In genomic region chr15:96098821-96099220, GRCm38 (mm10) we compare ENCODE assay signal across 21 mouse cellular contexts.
DNase-seq lines count a peak whose midpoint lies in the region; TF ChIP-seq lines count a peak whose summit lies in the region.
"Had no signal": no experiment of that assay in that cellular context is flagged by ENCODE, and none has a peak within 500 bp of the region (broad histone marks: within the 10 kb centered on the region; RNA-seq: fewer than 3 reads in every experiment).

No protein-coding gene starts in this region.

- intact Hi-C loops in gastrocnemius, adult 2 months (cut with DNase I) = no loop called here
- intact Hi-C loops in heart, adult 2 months (cut with DNase I) = no loop called here
- intact Hi-C loops in heart, postnatal 25 days (cut with DNase I) = no loop called here

- no peaks in the 10 kb centered on the region; the same call in 1 of the 2 replicates for H3K36me3 ChIP-seq in heart, adult 2 months (ENCODE audit: control insufficient read depth, insufficient read depth, low read length)
- H3K36me3 ChIP-seq: embryonic facial prominence, embryonic 12.5 days; embryonic facial prominence, embryonic 15.5 days; heart, embryonic 13.5 days; hindbrain, embryonic 10.5 days; hindbrain, embryonic 13.5 days had no signal

- no peak for TF ChIP-seq POLR2A in heart, adult 2 months (IDR thresholded peaks at IDR 0.05; ENCODE audit: insufficient read depth, low read depth, low read length)

- no peaks in the 10 kb centered on the region for H3K79me2 ChIP-seq in heart, adult 2 months (replicated peaks; ENCODE audit: control insufficient read depth, insufficient read depth, low read length)

- H3K27me3 ChIP-seq in heart, adult 2 months (ENCODE audit: control insufficient read depth, insufficient read depth, low read length) = no peaks in the 10 kb centered on the region
- H3K27me3 ChIP-seq: embryonic facial prominence, embryonic 12.5 days; embryonic facial prominence, embryonic 15.5 days; heart, embryonic 13.5 days; hindbrain, embryonic 13.5 days had no signal

- H3K9ac ChIP-seq in heart, adult 2 months (ENCODE audit: low read depth, low read length) = no peak overlapping the region
- H3K9ac ChIP-seq: embryonic facial prominence, embryonic 12.5 days; embryonic facial prominence, embryonic 15.5 days; forebrain, postnatal 0 days; heart, embryonic 13.5 days; hindbrain, embryonic 13.5 days had no signal

- DNase-seq in gastrocnemius, adult 2 months = no peak
- no peak for DNase-seq in gastrocnemius, postnatal 4 days (ENCODE audit: low spot score in 2 of 2)
- DNase-seq in heart, adult 2 months = peak in 1 of 2 experiments; percentile 7
- DNase-seq in heart, postnatal 25 days (ENCODE audit: low spot score) = no peak
- DNase-seq in R1 (ENCODE audit: low read depth, low spot score) = peak; percentile 10
- DNase-seq in layer of hippocampus, adult 8-10 months (ENCODE audit: low spot score in 2 of 2) = no peak
- no peak for DNase-seq in right cerebral cortex, postnatal 4 days
- DNase-seq: adrenal gland, postnatal 10 days; adrenal gland, postnatal 36 days; cerebellum, adult 11 months; cerebellum, adult 2 months; cerebellum, adult 9-11 months; cerebellum, postnatal 25 days; forebrain, postnatal 0 days; heart, postnatal 14 days; kidney, adult 18-20 months had no signal

- TF ChIP-seq EP300 in heart, adult 2 months (IDR thresholded peaks at IDR 0.05; ENCODE audit: insufficient read depth, low read depth, low read length) = no peak

- H3K4me3 ChIP-seq in gastrocnemius, adult 2 months = no peak overlapping the region
- H3K4me3 ChIP-seq in heart, adult 2 months = no peak overlapping the region
- H3K4me3 ChIP-seq: embryonic facial prominence, embryonic 12.5 days; embryonic facial prominence, embryonic 15.5 days; heart, embryonic 13.5 days; hindbrain, embryonic 10.5 days; hindbrain, embryonic 13.5 days had no signal

- H3K4me1 ChIP-seq in heart, adult 2 months (ENCODE audit: control insufficient read depth, insufficient read depth, low read length) = peaks cover 5% of the 10 kb centered on the region
- H3K4me1 ChIP-seq: embryonic facial prominence, embryonic 12.5 days; embryonic facial prominence, embryonic 15.5 days; heart, embryonic 13.5 days had no signal

- WGBS in heart, adult 2 months = 65% methylated on average over 5 of the region's 5 CpGs

- TF ChIP-seq CTCF in gastrocnemius, adult 2 months (IDR thresholded peaks at IDR 0.05) = no peak
- TF ChIP-seq CTCF in heart, adult 2 months (IDR thresholded peaks at IDR 0.05) = no peak

- peak overlapping the region; percentile 62; the same call in 1 of the 2 replicates for H3K27ac ChIP-seq in gastrocnemius, adult 2 months
- H3K27ac ChIP-seq in heart, adult 2 months = peak overlapping the region; percentile 43
- H3K27ac ChIP-seq: embryonic facial prominence, embryonic 12.5 days; embryonic facial prominence, embryonic 15.5 days; heart, embryonic 13.5 days; hindbrain, embryonic 10.5 days; hindbrain, embryonic 13.5 days had no signal
